Mouse (Mus musculus) heart, embryonic 11.5 days (tissue): Measurements from ENCODE around the gene Zmiz2. TPM values are rescaled to one million over a fixed set of nuclear protein-coding genes. Genes with fewer than 3 reads are reported as not detected.

ENCODE experiments used
- ATAC-seq: fragments of 200-750 bp; cut with Nextera tagmentation; replicated peaks from 2 replicates; pipeline ENCODE4 v1.8.0; 2017; ENCODE audit warnings: moderate library complexity; ENCODE audit not compliant: insufficient number of reproducible peaks, low FRiP score, low TSS enrichment
- H3K27ac ChIP-seq: fragments of 300-500 bp; sonication (generic); 2 replicates; pipeline ENCODE4 v1.5.1; 2014; ENCODE audit warnings: mild to moderate bottlenecking, low read depth, low read length
- H3K27me3 ChIP-seq: fragments of 300-500 bp; sonication (generic); 2 replicates; pipeline ENCODE4 v1.6.1; 2014; ENCODE audit warnings: mild to moderate bottlenecking, low read length, mixed read lengths; ENCODE audit not compliant: control insufficient read depth, insufficient read depth
- H3K36me3 ChIP-seq: fragments of 300-500 bp; sonication (generic); 2 replicates; pipeline ENCODE4 v1.6.1; 2014; ENCODE audit warnings: mild to moderate bottlenecking, low read length, moderate library complexity, mixed read lengths; ENCODE audit not compliant: control insufficient read depth, insufficient read depth
- H3K4me1 ChIP-seq: fragments of 300-500 bp; sonication (generic); 2 replicates; pipeline ENCODE4 v1.6.1; 2014; ENCODE audit warnings: low read length; ENCODE audit not compliant: control insufficient read depth, insufficient read depth
- H3K4me2 ChIP-seq: fragments of 300-500 bp; sonication (generic); 2 replicates; pipeline ENCODE4 v1.6.1; 2014; ENCODE audit warnings: mild to moderate bottlenecking, moderate library complexity
- H3K4me3 ChIP-seq: fragments of 300-500 bp; sonication (generic); 2 replicates; pipeline ENCODE4 v1.5.1; 2014; ENCODE audit warnings: low read depth, low read length
- H3K9ac ChIP-seq: fragments of 300-500 bp; sonication (generic); 2 replicates; pipeline ENCODE4 v1.6.1; 2014; ENCODE audit warnings: mild to moderate bottlenecking, low read depth, low read length, moderate library complexity
- H3K9me3 ChIP-seq: fragments of 300-500 bp; sonication (generic); replicated peaks from 2 replicates; pipeline ENCODE4 v1.6.1; 2016; ENCODE audit warnings: low read length; ENCODE audit not compliant: control insufficient read depth
- whole genome bisulfite sequencing: fragments of 180-500 bp; shearing (Covaris S2); extraction: QIAGEN DNeasy Blood & Tissue Kit; methylation state at CpG from one replicate; pipeline ENCODE4 v1.1.7; 2014; ENCODE audit not compliant: insufficient replicate concordance; 5-methylcytosine and 5-hydroxymethylcytosine counted together
- polyA plus RNA-seq: library from polyadenylated mRNA; unstranded; fragments of >200 nt; fragmentation: Nextera tagmentation; extraction: Ambion mirVana; gene quantifications from 2 replicates; pipeline ENCODE4 v1.2.1, GENCODE M21; 2014

Zmiz2 gene
- polyA plus RNA-seq, 1 experiment from 2014 or later: 7.9 TPM

DNA sequence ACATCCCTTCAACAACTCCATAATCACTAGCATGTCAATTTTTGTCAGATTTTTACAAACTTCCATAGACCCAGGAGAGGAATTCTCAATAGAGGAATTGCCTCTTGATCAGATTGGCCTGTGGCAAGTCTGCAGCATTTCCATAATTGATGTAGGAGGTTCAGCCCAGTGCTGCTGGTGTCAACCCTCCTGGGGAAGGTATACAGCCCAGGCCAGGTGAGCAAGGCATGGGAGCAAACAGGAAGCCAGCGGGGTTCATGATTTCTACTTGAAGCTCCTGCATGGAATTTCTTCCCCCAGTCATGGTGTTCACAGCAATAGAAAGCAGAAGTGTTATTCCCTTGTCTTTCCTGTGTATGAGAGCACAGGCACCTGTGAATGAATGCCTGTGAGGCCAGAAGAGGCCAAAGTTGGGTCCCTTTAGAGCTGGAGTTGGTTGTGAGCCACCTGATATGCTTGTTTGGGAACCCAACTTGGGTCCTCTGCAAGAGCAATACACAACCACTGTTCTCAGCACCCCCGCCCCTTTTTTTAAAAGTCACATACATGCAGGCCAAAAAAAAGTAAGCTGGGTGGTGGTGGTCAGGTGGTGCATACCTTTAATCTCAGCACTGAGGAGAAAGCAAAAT, 32.0 kb downstream of the Zmiz2 start:
- H3K9ac ChIP-seq: no peak overlapping the region
- no peak overlapping the region for H3K4me3 ChIP-seq
- ATAC-seq: no peak
- no peaks in the 10 kb centered on the region for H3K9me3 ChIP-seq
- H3K4me1 ChIP-seq: peaks cover 14% of the 10 kb centered on the region
- H3K27me3 ChIP-seq: no peaks in the 10 kb centered on the region
- H3K27ac ChIP-seq: no peak overlapping the region
- peaks cover 35% of the 10 kb centered on the region for H3K36me3 ChIP-seq
- WGBS: 72% methylated on average over 2 of the region's 2 CpGs
- H3K4me2 ChIP-seq: no peak overlapping the region

DNA sequence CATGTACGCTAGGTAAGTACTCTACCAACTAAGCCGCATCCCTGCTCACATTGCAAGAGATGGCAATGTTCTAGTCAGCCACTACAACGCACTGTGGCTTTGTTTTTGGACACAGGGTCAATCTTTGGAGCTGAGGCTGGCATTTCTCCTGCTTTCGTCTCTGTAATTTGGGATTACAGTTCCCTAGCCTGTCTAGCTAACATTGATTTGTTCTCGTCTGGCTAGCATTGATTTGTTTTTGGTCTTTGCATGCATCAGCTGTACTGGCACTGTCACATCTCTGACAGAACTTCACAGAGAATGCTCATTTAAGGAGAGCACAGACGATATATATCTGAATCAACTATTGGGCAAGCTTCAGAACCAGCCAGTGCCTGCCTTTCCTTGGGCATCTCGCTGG, 41.3 kb downstream of the Zmiz2 start:
- H3K27ac ChIP-seq: no peak overlapping the region
- H3K36me3 ChIP-seq: peaks cover 40% of the 10 kb centered on the region
- H3K9me3 ChIP-seq: no peaks in the 10 kb centered on the region
- WGBS: 88% methylated on average over 7 of the region's 7 CpGs
- no peak overlapping the region for H3K4me3 ChIP-seq
- no peak for ATAC-seq
- H3K9ac ChIP-seq: no peak overlapping the region
- H3K4me2 ChIP-seq: no peak overlapping the region
- H3K27me3 ChIP-seq: no peaks in the 10 kb centered on the region
- no peaks in the 10 kb centered on the region for H3K4me1 ChIP-seq

DNA sequence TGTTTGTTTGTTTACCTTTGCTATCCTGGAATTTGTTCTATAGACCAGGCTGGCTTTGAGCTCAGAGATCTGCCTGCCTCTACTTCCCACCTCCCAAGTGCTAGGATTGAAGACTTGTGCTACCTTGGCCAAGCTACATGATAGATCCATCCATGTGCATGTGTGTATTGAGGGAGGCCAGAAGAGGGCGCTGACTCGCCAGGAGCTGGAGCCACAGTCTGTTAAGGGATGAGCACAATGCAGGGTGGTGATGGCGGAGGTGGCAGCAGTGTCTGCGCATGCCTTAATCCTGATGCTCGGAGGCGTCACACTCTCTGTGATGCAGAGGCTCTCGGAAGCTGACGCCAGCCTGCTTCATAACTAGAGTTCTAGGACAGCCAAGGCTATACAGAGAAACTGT, 47.6 kb downstream of the Zmiz2 start:
- Histone ChIP-seq H3K36me3 (peaks cover 22% of the 10 kb centered on the region), H3K9me3 (no peaks in the 10 kb centered on the region), H3K9ac (no peak overlapping the region), H3K4me2 (no peak overlapping the region), H3K27ac (no peak overlapping the region), H3K4me3 (no peak overlapping the region), H3K4me1 (no peaks in the 10 kb centered on the region), H3K27me3 (no peaks in the 10 kb centered on the region)
- 72% methylated on average over 8 of the region's 8 CpGs for WGBS
- ATAC-seq: no peak

DNA sequence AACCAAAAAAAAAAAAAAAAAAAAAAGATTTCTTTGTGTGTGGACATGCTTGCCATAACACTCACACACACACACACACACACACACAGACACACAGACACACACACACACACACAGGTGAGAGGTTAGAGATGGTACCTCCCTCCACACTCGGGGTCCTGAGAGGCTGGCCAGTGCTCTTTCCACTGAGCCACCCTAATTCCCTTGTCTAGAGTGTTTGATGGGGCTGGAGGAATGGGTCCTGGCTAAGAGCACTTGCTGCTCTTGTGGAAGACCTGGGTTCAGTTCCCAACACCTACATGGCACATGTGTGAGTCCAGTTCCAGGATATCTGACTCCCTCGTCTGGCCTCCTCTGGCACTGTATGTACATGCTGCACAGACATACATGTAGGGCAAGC, 48.8 kb downstream of the Zmiz2 start:
- ATAC-seq: no peak
- Histone ChIP-seq H3K4me1 (no peaks in the 10 kb centered on the region), H3K9me3 (no peaks in the 10 kb centered on the region), H3K9ac (no peak overlapping the region), H3K4me2 (no peak overlapping the region), H3K27ac (no peak overlapping the region), H3K4me3 (no peak overlapping the region), H3K36me3 (peaks cover 16% of the 10 kb centered on the region), H3K27me3 (no peaks in the 10 kb centered on the region)
- WGBS: 94% methylated on average over 2 of the region's 2 CpGs

DNA sequence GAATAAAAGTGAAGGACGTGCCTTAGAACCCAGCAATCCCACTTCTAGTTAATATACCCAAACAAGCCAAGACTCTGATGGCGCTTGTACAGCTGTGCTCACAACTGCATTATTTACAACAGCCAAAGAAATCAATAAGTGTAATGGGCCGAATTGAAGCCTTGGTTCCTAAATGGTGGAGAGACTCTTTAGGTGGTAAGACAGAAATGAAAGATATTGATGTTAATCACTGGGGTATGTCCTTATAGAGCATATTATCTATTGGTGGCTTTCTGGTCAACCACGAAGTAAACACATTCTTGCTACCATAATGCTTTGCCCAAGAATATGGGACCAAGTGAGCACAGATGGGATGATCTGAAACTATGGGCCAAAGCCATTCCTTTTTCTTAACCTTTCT, 51.3 kb downstream of the Zmiz2 start:
- Histone ChIP-seq H3K4me3 (no peak overlapping the region), H3K9ac (no peak overlapping the region), H3K27me3 (no peaks in the 10 kb centered on the region), H3K36me3 (peaks cover 6% of the 10 kb centered on the region), H3K9me3 (no peaks in the 10 kb centered on the region), H3K27ac (no peak overlapping the region), H3K4me1 (no peaks in the 10 kb centered on the region), H3K4me2 (no peak overlapping the region)
- ATAC-seq: no peak
- WGBS: 92% methylated on average over 4 of the region's 4 CpGs

DNA sequence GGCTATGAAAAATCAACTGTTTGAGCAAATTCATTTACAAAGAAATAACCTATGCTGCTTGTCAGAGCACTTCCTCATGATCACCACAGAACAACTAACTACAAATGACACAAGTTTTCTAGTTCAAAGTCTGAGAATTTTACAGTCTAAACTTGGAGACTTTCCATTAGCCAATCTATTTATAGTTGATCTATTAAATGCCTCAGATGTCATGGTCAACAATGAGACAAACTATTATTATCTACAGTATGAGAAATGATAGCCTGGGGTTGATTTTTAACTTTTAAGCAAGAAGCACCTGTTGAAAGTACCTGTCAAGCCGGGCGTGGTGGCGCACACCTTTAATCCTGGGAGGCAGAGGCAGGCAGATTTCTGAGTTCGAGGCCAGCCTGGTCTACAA, 53.7 kb downstream of the Zmiz2 start:
- H3K4me3 ChIP-seq: peak overlapping the region; percentile 2; the same call in 1 of the 2 replicates
- WGBS: 93% methylated on average over 4 of the region's 4 CpGs
- H3K4me1 ChIP-seq: no peaks in the 10 kb centered on the region; the same call in 1 of the 2 replicates
- H3K4me2 ChIP-seq: peak overlapping the region; percentile 83; the same call in 1 of the 2 replicates
- no peaks in the 10 kb centered on the region for H3K27me3 ChIP-seq
- H3K27ac ChIP-seq: no peak overlapping the region
- H3K36me3 ChIP-seq: no peaks in the 10 kb centered on the region; the same call in 1 of the 2 replicates
- no peak for ATAC-seq
- H3K9ac ChIP-seq: no peak overlapping the region
- no peaks in the 10 kb centered on the region for H3K9me3 ChIP-seq

DNA sequence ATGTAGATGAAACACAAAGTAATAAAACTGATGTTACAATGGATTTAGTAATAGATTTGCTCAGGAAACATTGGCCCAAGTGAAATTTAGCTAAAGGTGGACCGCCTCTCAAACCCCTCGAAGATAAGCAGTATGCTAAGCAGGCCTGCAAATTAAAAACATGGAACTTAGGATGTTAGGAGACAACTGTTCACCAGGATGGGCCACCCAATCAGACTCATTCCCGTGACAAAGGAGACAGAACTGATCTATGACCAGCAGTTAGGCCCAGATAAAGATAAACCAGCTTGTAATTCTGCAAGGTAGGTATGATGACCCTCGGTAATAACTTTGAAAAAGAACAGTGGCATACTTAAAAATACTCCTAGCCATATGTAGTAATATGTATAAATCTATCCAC, 54.2 kb downstream of the Zmiz2 start:
- Histone ChIP-seq H3K9me3 (no peaks in the 10 kb centered on the region), H3K27me3 (no peaks in the 10 kb centered on the region), H3K4me2 (peak overlapping the region; percentile 83), H3K27ac (peak overlapping the region; percentile 91; the same call in 1 of the 2 replicates), H3K9ac (peak overlapping the region; percentile 88), H3K4me3 (peak overlapping the region; percentile 77), H3K4me1 (no peaks in the 10 kb centered on the region; the same call in 1 of the 2 replicates), H3K36me3 (no peaks in the 10 kb centered on the region)
- ATAC-seq: no peak
- 50% methylated on average over 4 of the region's 4 CpGs for WGBS

DNA sequence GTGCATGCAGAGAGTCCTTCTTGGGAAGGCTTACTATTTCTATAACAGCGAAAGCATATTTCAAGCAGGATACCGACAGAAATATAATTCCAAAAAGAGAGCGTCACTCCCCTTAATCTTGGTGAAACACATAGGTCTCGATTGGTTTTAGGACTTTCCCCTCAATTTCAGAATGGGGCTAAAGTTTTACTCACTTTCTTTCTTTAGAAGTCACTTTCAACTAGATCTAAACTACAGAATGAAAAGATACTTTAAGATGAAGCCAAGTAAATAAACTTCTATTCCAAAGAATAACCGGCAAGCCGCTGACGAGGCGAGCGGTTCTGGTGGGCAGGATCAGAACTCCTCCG, 54.8 kb downstream of the Zmiz2 start:
- Histone ChIP-seq H3K27ac (peak overlapping the region; percentile 91), H3K4me3 (peak overlapping the region; percentile 77), H3K4me2 (peak overlapping the region; percentile 83), H3K27me3 (no peaks in the 10 kb centered on the region), H3K36me3 (no peaks in the 10 kb centered on the region), H3K9ac (peak overlapping the region; percentile 88), H3K9me3 (no peaks in the 10 kb centered on the region), H3K4me1 (no peaks in the 10 kb centered on the region; the same call in 1 of the 2 replicates)
- ATAC-seq: no peak
- under 1% methylated on average over 10 of the region's 10 CpGs for WGBS
